Mouse (Mus musculus): ENCODE data around the gene Arhgef15. TPM values are rescaled to one million over a fixed set of nuclear protein-coding genes. Genes with fewer than 3 reads are reported as not detected.

Gene Arhgef15
- polyA plus RNA-seq, 1 experiment from 2014 or later = 4.9 TPM

DNA sequence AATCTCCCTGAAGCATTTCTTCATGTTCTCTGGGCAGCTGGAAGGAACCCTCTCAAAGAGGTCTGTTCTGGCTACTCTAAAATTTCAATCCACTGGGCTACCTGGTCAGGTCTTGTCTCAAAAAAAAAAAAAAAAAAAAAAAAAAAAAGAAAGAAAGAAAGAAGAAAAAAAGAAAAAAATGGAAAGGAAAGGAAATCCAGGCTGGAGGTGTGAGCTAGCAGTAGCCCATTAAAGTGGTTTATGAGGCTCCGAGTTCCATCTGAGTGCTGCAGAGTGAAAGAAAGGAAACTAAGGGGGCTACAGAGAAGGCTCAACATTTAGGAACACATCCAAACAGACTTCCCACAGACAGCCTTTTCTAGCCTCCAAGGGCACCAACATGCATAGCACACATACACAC, 691 bp upstream of the Arhgef15 start:
- H3K27me3 ChIP-seq (ENCODE audit: control insufficient read depth, insufficient read depth, low read length) = peaks cover 25% of the 10 kb centered on the region
- no peak overlapping the region for H3K4me2 ChIP-seq (replicated peaks; ENCODE audit: low read depth, low read length)
- DNase-seq (ENCODE audit: low spot score) (no peak), ATAC-seq (ENCODE audit: low FRiP score) (no peak)
- WGBS = 96% methylated on average over 1 of the region's 1 CpGs
- no peaks in the 10 kb centered on the region for H3K36me3 ChIP-seq (ENCODE audit: control insufficient read depth, insufficient read depth, low read length)
- H3K4me1 ChIP-seq (replicated peaks; ENCODE audit: control insufficient read depth, insufficient read depth, low read length) = 0 out of 2 replicates have a peak, but pooled peaks cover 3% of the 10 kb centered on the region
- no peak overlapping the region for H3K4me3 ChIP-seq (ENCODE audit: low read depth, low read length)
- no peak overlapping the region for H3K9ac ChIP-seq (ENCODE audit: low read depth, low read length)
- H3K27ac ChIP-seq (ENCODE audit: low read depth, low read length) = no peak overlapping the region
- no peaks in the 10 kb centered on the region for H3K9me3 ChIP-seq (ENCODE audit: control insufficient read depth, low read length)

DNA sequence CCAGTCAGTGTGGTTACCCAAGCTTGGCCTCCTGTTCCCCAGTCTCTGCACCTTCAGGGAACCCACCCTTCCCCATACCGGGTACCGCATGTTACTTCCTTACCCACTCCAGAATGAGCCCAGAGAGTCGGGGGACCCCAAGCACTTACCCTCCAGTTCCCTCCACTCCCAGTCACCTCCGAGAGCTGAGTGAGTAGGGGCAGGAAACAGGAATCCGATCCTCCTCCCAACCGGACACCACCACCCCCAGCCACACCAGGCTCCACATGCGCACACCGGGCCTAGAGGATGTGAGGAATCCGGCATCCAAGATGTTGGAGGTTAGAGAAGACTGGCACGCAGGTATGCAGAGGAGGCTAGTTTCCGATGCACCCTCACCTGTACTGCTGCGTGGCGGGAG, 583 bp downstream of the Arhgef15 start:
- DNase-seq (ENCODE audit: low spot score) = no peak
- WGBS = 33% methylated on average over 13 of the region's 13 CpGs
- no peak for ATAC-seq (ENCODE audit: low FRiP score)
- peaks cover 25% of the 10 kb centered on the region for H3K27me3 ChIP-seq (ENCODE audit: control insufficient read depth, insufficient read depth, low read length)
- H3K9ac ChIP-seq (ENCODE audit: low read depth, low read length) = no peak overlapping the region
- H3K36me3 ChIP-seq (ENCODE audit: control insufficient read depth, insufficient read depth, low read length) = no peaks in the 10 kb centered on the region
- H3K4me1 ChIP-seq (replicated peaks; ENCODE audit: control insufficient read depth, insufficient read depth, low read length) = 0 out of 2 replicates have a peak, but pooled peaks cover 3% of the 10 kb centered on the region
- 0 out of 2 replicates have a peak overlapping the region, but pooled peaks have one; percentile 10 for H3K4me3 ChIP-seq (ENCODE audit: low read depth, low read length)
- H3K9me3 ChIP-seq (ENCODE audit: control insufficient read depth, low read length) = no peaks in the 10 kb centered on the region
- no peak overlapping the region for H3K4me2 ChIP-seq (replicated peaks; ENCODE audit: low read depth, low read length)
- no peak overlapping the region for H3K27ac ChIP-seq (ENCODE audit: low read depth, low read length)

DNA sequence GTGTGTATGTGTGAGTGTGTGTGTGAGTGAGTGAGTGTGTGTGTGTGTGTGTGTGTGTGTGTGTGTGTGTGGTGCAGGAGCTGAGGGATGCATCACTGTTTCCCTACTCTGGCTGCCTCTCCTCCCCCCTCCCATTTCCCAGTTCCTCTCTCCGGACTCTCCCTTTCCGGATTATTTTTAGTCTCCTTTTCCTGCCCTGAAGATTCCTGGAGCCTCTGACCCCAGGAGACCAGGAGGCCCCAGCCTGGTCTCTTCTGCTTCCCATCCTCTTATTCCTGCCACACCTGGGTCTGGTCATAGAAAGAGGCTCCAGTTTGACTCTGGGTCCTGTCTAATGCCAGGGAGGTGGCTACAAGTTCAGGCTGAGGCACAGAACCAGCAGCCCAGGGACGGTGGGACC, 1.2 kb downstream of the Arhgef15 start:
- 0 out of 2 replicates have a peak, but pooled peaks cover 3% of the 10 kb centered on the region for H3K4me1 ChIP-seq (replicated peaks; ENCODE audit: control insufficient read depth, insufficient read depth, low read length)
- DNase-seq (ENCODE audit: low spot score) (no peak), ATAC-seq (ENCODE audit: low FRiP score) (no peak)
- H3K4me2 ChIP-seq (replicated peaks; ENCODE audit: low read depth, low read length) = no peak overlapping the region
- H3K9me3 ChIP-seq (ENCODE audit: control insufficient read depth, low read length) = no peaks in the 10 kb centered on the region
- H3K4me3 ChIP-seq (ENCODE audit: low read depth, low read length) = 0 out of 2 replicates have a peak overlapping the region, but pooled peaks have one; percentile 10
- 20% methylated on average over 3 of the region's 3 CpGs for WGBS
- H3K9ac ChIP-seq (ENCODE audit: low read depth, low read length) = no peak overlapping the region
- H3K27me3 ChIP-seq (ENCODE audit: control insufficient read depth, insufficient read depth, low read length) = peaks cover 31% of the 10 kb centered on the region
- no peaks in the 10 kb centered on the region for H3K36me3 ChIP-seq (ENCODE audit: control insufficient read depth, insufficient read depth, low read length)
- no peak overlapping the region for H3K27ac ChIP-seq (ENCODE audit: low read depth, low read length)

DNA sequence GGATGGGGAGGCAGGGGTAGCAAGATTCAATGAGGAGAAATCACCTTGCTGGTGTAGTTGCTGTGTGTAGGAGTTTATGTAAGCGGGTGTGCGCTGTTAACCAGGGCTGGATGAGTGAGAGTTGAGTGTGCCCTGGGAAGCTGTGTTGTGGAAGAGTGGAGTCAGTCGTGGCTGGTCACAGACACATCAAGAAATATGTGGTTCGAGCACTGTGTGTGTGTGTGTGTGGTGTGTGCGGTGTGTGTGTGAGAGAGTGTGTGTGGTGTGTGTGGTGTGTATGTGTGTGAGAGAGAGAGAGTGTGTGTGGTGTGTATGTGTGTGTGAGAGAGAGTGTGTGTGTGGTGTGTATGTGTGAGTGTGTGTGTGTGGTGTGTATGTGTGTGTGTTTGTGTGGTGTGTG, 1.8 kb downstream of the Arhgef15 start:
- Histone ChIP-seq H3K27me3 (ENCODE audit: control insufficient read depth, insufficient read depth, low read length) (peaks cover 31% of the 10 kb centered on the region), H3K4me1 (replicated peaks; ENCODE audit: control insufficient read depth, insufficient read depth, low read length) (0 out of 2 replicates have a peak, but pooled peaks cover 3% of the 10 kb centered on the region), H3K9me3 (ENCODE audit: control insufficient read depth, low read length) (no peaks in the 10 kb centered on the region), H3K27ac (ENCODE audit: low read depth, low read length) (no peak overlapping the region), H3K36me3 (ENCODE audit: control insufficient read depth, insufficient read depth, low read length) (no peaks in the 10 kb centered on the region), H3K4me3 (ENCODE audit: low read depth, low read length) (no peak overlapping the region), H3K9ac (ENCODE audit: low read depth, low read length) (no peak overlapping the region), H3K4me2 (replicated peaks; ENCODE audit: low read depth, low read length) (no peak overlapping the region)
- ATAC-seq (ENCODE audit: low FRiP score) (no peak), DNase-seq (ENCODE audit: low spot score) (no peak)
- 69% methylated on average over 5 of the region's 5 CpGs for WGBS

DNA sequence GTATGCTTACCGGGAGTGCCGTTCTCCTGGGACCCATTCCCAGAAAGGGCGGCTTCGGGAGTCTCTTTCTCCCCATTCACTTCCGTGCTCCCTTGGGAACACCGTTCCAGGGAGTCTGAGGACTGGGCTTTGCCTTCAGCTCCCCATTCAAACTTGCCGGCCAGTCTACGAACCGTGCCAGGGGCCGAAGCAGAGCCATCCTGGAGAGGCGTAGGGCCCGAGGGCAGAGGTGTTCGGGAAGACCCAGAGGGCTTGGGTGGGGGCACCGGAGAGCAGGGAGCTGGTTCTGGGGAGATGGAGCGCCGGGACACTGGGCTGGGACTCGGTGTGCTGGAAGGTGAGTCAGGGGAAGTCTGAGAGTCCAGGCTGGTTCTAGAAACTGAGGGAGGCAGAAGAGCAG, 2.9 kb downstream of the Arhgef15 start:
- peak; percentile 47 for DNase-seq (ENCODE audit: low spot score)
- Histone ChIP-seq H3K9me3 (ENCODE audit: control insufficient read depth, low read length) (no peaks in the 10 kb centered on the region), H3K4me1 (replicated peaks; ENCODE audit: control insufficient read depth, insufficient read depth, low read length) (0 out of 2 replicates have a peak, but pooled peaks cover 3% of the 10 kb centered on the region), H3K9ac (ENCODE audit: low read depth, low read length) (peak overlapping the region; percentile 56), H3K4me2 (replicated peaks; ENCODE audit: low read depth, low read length) (peak overlapping the region; percentile 52), H3K27me3 (ENCODE audit: control insufficient read depth, insufficient read depth, low read length) (peaks cover 31% of the 10 kb centered on the region), H3K4me3 (ENCODE audit: low read depth, low read length) (peak overlapping the region; percentile 36), H3K27ac (ENCODE audit: low read depth, low read length) (no peak overlapping the region), H3K36me3 (ENCODE audit: control insufficient read depth, insufficient read depth, low read length) (no peaks in the 10 kb centered on the region)
- WGBS = 1% methylated on average over 17 of the region's 17 CpGs
- ATAC-seq (ENCODE audit: low FRiP score) = no peak

DNA sequence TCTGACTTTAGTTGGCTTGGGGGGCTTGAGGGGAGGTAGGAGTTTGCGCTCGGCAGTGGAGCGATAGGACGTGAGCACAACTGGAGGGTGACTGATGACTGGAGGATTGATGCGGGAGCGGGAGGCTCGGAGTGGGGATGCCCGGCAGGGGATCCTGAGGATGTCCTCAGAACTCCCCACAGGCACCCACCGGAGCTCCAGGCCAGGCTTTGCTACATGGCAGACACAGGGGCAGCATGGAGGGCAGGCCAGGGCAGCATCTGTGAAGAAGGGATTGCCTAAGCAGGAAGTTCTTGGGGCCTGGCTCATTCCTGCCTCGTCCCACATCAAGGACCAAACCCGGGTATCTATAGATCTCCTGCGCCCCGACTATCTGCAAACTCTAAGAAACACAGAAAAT, 3.4 kb downstream of the Arhgef15 start:
- Histone ChIP-seq H3K4me1 (replicated peaks; ENCODE audit: control insufficient read depth, insufficient read depth, low read length) (0 out of 2 replicates have a peak, but pooled peaks cover 3% of the 10 kb centered on the region), H3K36me3 (ENCODE audit: control insufficient read depth, insufficient read depth, low read length) (no peaks in the 10 kb centered on the region), H3K4me3 (ENCODE audit: low read depth, low read length) (peak overlapping the region; percentile 36; the same call in 1 of the 2 replicates), H3K9ac (ENCODE audit: low read depth, low read length) (no peak overlapping the region), H3K9me3 (ENCODE audit: control insufficient read depth, low read length) (no peaks in the 10 kb centered on the region), H3K27me3 (ENCODE audit: control insufficient read depth, insufficient read depth, low read length) (peaks cover 31% of the 10 kb centered on the region), H3K4me2 (replicated peaks; ENCODE audit: low read depth, low read length) (peak overlapping the region; percentile 13; the same call in 1 of the 2 replicates), H3K27ac (ENCODE audit: low read depth, low read length) (no peak overlapping the region)
- 7% methylated on average over 13 of the region's 13 CpGs for WGBS
- ATAC-seq (ENCODE audit: low FRiP score) (no peak), DNase-seq (ENCODE audit: low spot score) (peak; percentile 28)

DNA sequence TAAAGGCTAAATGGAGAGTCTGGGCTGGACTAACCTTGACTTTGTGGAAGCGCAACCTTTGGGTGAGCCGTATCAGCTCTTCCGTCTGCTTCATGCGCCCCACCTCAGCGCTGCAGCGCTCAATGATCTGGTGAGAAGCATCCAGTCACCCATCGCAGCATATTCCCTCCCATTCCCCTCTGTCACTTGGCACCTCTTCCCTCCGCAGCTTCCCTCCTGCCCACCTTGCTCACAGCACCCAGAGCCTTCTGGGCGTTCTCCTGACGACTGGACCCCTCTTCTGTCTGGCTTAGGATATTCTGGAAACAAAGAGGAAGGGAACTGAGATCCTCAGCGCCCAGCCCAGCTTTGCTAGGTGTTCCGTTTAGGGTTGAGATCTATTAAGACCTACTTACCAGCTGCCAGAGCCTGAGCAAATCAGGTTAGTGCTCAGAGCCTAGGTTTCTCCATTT, 9.7 kb downstream of the Arhgef15 start:
- Histone ChIP-seq H3K4me3 (ENCODE audit: low read depth, low read length) (peak overlapping the region; percentile 6; the same call in 1 of the 2 replicates), H3K4me2 (replicated peaks; ENCODE audit: low read depth, low read length) (peak overlapping the region; percentile 26), H3K36me3 (ENCODE audit: control insufficient read depth, insufficient read depth, low read length) (no peaks in the 10 kb centered on the region), H3K4me1 (replicated peaks; ENCODE audit: control insufficient read depth, insufficient read depth, low read length) (no peaks in the 10 kb centered on the region), H3K27me3 (ENCODE audit: control insufficient read depth, insufficient read depth, low read length) (peaks cover 12% of the 10 kb centered on the region), H3K27ac (ENCODE audit: low read depth, low read length) (no peak overlapping the region), H3K9ac (ENCODE audit: low read depth, low read length) (no peak overlapping the region), H3K9me3 (ENCODE audit: control insufficient read depth, low read length) (no peaks in the 10 kb centered on the region)
- ATAC-seq (ENCODE audit: low FRiP score) (no peak), DNase-seq (ENCODE audit: low spot score) (peak; percentile 32)
- 6% methylated on average over 12 of the region's 12 CpGs for WGBS

DNA sequence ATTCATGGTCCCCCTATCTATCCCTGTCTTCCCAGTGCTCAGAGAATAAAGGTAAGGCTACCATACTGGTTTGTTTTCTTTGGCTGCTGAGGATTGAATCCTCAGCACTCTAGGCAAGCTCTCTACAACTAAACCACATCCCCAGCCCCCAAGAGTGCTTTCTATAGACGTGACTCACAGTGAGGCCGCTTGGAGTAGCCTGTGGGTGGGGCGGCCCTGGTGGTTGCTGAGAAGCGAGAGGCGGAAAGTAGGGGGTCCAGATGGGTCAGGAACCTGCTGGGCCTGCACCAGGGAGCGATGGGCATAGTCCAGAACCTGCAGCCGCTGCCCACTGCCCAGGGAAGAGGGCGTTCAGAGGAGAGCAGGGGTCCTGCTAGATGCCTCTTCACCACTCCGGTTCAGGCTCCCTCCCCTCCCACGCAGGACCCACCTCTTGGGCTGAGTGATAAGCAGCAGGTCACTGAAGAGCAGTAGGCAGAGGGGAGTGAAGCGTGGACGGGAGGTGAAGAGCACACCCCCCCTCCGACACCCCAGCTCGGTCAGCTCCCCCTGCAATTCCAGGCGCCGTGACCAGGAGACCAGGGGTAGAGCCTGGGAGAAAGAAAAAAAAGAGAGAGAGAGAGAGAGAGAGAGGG, 10.4 kb downstream of the Arhgef15 start:
- WGBS = 10% methylated on average over 13 of the region's 16 CpGs
- no peak for ATAC-seq (ENCODE audit: low FRiP score)
- Histone ChIP-seq H3K4me3 (ENCODE audit: low read depth, low read length) (peak overlapping the region; percentile 13; the same call in 1 of the 2 replicates), H3K36me3 (ENCODE audit: control insufficient read depth, insufficient read depth, low read length) (no peaks in the 10 kb centered on the region), H3K9me3 (ENCODE audit: control insufficient read depth, low read length) (no peaks in the 10 kb centered on the region), H3K27me3 (ENCODE audit: control insufficient read depth, insufficient read depth, low read length) (peaks cover 12% of the 10 kb centered on the region), H3K27ac (ENCODE audit: low read depth, low read length) (no peak overlapping the region), H3K4me2 (replicated peaks; ENCODE audit: low read depth, low read length) (peak overlapping the region; percentile 7; the same call in 1 of the 2 replicates), H3K4me1 (replicated peaks; ENCODE audit: control insufficient read depth, insufficient read depth, low read length) (no peaks in the 10 kb centered on the region), H3K9ac (ENCODE audit: low read depth, low read length) (no peak overlapping the region)
- no peak for DNase-seq (ENCODE audit: low spot score)

DNA sequence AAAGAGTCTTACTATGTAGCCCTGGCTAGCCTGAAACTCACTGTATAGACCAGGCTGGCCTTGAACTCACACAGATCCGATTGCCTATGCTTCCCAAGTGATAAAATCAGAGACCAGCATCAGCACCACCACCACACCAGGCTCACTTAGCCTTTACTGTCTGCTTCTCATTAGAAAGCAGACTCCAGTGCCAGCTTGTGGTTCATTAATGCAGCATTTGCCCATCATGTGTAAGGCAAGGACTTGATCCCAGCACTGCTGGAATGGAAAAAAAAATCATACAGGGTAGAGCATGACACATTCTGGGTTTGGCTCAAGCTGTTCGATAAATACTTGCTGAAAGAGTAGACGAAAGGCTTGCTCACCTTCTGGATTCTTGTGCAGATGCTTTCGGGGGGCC, 11.3 kb downstream of the Arhgef15 start:
- no peak overlapping the region for H3K9ac ChIP-seq (ENCODE audit: low read depth, low read length)
- WGBS = 90% methylated on average over 4 of the region's 4 CpGs
- DNase-seq (ENCODE audit: low spot score) (no peak), ATAC-seq (ENCODE audit: low FRiP score) (no peak)
- H3K27me3 ChIP-seq (ENCODE audit: control insufficient read depth, insufficient read depth, low read length) = peaks cover 7% of the 10 kb centered on the region
- H3K27ac ChIP-seq (ENCODE audit: low read depth, low read length) = no peak overlapping the region
- H3K4me3 ChIP-seq (ENCODE audit: low read depth, low read length) = no peak overlapping the region
- H3K9me3 ChIP-seq (ENCODE audit: control insufficient read depth, low read length) = no peaks in the 10 kb centered on the region
- no peaks in the 10 kb centered on the region for H3K4me1 ChIP-seq (replicated peaks; ENCODE audit: control insufficient read depth, insufficient read depth, low read length)
- H3K36me3 ChIP-seq (ENCODE audit: control insufficient read depth, insufficient read depth, low read length) = no peaks in the 10 kb centered on the region
- H3K4me2 ChIP-seq (replicated peaks; ENCODE audit: low read depth, low read length) = no peak overlapping the region
